Mouse (Mus musculus): Measurements from ENCODE around the gene Dnajc25.

The Dnajc25 gene

GRCm38 (mm10) chr4:59035786-59036350, 41.0 kb downstream of the Dnajc25 start:
- CTCF ChIA-PET = interaction anchor here in 3 of 4 experiments (0.6 to 2.4 kb wide), 14 partner anchors 11 to 621 kb away, joined by 3 to 17 read pairs (median 6); partner anchors contain the start of genes Ecpas (in 2 of the 3) and Gm20503 (in 1 of the 3)
- POLR2A ChIA-PET = interaction anchor here in 2 of 4 experiments (1.1 to 3.5 kb wide), 13 partner anchors 8 to 593 kb away, joined by 3 to 15 read pairs (median 5); partner anchors contain the start of genes Gm20503 (in 1 of the 2) and Ptgr1 (in 1 of the 2)

DNA sequence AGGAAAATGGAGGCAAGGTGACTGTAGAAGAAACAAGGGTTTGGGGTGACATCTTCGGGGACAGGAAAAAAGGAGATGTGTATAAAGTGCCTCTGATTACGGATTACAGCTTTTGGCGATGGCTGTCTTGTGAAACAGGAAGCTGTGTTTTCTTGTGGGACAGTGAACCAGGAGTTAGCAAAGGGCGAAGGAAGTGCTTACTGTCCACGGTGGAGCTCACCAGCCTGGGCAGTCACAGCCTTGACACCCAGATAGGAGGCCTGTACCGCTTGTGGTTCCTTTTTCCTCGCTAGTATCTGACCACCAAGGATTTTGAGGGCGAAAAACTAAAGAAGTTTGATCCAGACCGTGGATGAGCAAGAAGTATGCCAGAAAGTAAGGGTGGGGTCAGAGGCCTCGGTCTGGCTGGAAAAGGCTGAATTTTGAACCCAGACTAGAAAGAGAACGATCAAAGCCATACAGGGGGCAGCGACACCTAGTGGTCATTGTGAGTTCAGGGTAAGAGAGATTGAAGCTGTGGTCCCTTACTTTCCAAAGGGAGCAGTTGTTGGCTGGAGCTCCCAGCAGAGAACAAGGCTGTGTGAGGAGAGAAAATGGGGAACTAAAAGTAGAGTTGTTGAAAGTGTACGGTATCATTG, 41.7 kb downstream of the Dnajc25 start:
- ChIA-PET CTCF (interaction anchor here (0.5 to 2.4 kb wide), 33 partner anchors 9 to 621 kb away, joined by 3 to 17 read pairs (median 4); partner anchors contain the start of genes Ecpas (in 2 of the 4), Gm20503 (in 2 of the 4) and Ptgr1 (in 1 of the 4)), POLR2A (interaction anchor here in 3 of 4 experiments (0.6 to 3.5 kb wide), 12 partner anchors 9 to 594 kb away, joined by 3 to 21 read pairs (median 6); partner anchors contain the start of genes Ptgr1 (in 2 of the 3), Ecpas (in 1 of the 3) and Gm20503 (in 1 of the 3))

GRCm38 (mm10) chr4:59037525-59037924, 42.7 kb downstream of the Dnajc25 start:
- ChIA-PET CTCF (interaction anchor here (0.6 to 2.4 kb wide), 18 partner anchors 9 to 891 kb away, joined by 3 to 17 read pairs (median 4); partner anchors contain the start of gene Ptgr1 (in 1 of the 4)), POLR2A (interaction anchor here in 2 of 4 experiments (0.5 to 3.5 kb wide), 6 partner anchors 11 to 51 kb away, joined by 4 to 21 read pairs (median 6); partner anchors contain the start of gene Ptgr1 (in 1 of the 2))

DNA sequence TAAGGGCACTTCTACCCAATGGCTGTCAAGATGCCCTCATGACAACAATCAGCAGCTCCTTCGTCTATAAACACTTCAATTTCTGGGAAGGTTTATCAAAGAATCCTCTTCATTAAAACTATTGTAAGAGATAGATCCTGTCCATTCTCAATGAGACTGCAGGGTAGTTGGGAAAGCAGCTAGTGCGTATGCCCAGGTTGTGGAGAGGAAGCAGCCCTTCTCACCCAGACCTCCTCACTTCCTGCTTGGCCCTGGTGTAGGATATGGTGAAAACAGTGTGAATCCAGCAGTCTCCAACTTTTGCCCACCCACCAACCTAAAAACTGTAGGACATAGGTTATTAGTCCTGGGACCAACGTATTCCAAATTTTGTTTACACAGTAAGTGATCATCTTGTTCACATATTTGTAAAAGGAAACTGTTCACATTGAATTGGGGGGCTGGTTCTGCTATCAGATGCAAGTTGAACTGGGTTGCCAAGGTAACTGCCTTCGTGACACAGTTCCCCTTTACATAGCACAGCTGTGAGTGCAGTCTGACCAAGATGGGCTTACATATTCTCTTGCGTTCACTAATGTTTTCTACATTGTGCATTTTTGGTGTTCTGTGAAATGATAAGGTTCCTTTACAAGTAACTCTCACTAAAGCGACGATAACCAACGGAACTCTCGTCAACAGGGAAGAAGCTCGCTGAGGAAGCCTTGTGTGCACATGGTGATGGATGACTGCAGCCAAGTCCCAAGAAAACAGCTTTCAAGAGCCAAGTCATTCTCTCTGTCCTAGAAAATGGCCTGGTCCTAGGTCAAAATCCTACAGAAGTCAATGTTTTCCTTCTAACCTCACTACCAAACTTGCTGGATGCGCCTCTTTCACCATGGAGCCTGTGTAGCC, 45.8 kb downstream of the Dnajc25 start:
- ChIA-PET POLR2A (interaction anchor here in 2 of 4 experiments (0.6 to 1.2 kb wide), 2 partner anchors 21 to 681 kb away, joined by 3 read pairs; no protein-coding TSS in a partner anchor), CTCF (no interaction called here)

DNA sequence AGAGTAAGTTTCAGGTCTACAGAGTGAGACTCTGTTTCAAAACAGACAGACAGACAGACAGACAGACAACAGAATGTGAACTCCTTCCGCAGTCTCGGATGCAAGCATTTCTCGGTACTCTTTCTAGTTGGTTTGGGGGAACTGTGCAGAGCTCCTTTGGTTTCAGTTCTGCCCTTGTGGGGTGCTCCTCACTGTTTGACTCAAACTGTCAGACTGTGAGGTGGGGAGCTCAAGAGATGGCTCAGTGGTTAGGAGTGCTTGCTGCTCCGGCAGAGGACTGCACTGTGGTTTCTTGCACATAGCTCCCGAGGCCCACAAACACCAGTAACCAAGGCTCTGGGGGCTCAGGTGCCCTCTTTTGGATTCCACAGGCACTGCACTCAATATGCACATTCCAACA, 48.2 kb downstream of the Dnajc25 start:
- ChIA-PET POLR2A (interaction anchor here in 1 of 4 experiments (1.0 kb wide), 1 partner anchor 8 kb away, joined by 3 read pairs; the partner anchor contains the start of gene Gng10), CTCF (interaction anchor here in 1 of 4 experiments (0.7 kb wide), 1 partner anchor 90 kb away, joined by 3 read pairs; no protein-coding TSS in a partner anchor)

GRCm38 (mm10) chr4:59043891-59044290, 49.0 kb downstream of the Dnajc25 start:
- ChIA-PET POLR2A (no interaction called here), CTCF (no interaction called here)

- ChIA-PET CTCF (interaction anchor here (0.5 to 2.9 kb wide), 8 partner anchors 10 to 762 kb away, joined by 3 to 17 read pairs (median 6); partner anchors contain the start of genes Gng10 (in 1 of the 4) and Musk (in 1 of the 4)), POLR2A (interaction anchor here in 3 of 4 experiments (0.6 to 4.0 kb wide), 9 partner anchors 9 to 176 kb away, joined by 3 to 21 read pairs (median 4); partner anchors contain the start of gene Gng10 (in 2 of the 3))
These were observed 52.4 kb downstream of the Dnajc25 start for GRCm38 (mm10) chr4:59047222-59047621.

DNA sequence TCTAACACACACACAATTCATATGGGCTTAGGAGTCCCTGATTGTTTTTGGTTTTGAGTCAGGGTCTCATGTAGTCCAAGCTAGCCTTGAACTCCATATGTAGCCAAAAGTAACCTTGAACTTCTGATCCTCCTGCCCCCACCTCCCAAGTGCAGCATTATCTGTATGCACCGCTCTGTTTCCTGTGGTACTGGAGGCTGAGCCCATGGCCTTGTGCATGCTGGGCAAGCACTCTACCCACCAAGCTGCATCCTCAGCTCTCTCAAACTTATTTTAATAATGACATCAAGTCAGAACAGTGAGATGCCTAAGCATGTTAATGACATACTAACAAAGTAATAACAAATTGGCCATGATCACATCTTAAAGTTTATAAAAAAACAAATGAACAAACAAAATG, 56.2 kb downstream of the Dnajc25 start:
- POLR2A ChIA-PET = no interaction called here
- CTCF ChIA-PET = no interaction called here

DNA sequence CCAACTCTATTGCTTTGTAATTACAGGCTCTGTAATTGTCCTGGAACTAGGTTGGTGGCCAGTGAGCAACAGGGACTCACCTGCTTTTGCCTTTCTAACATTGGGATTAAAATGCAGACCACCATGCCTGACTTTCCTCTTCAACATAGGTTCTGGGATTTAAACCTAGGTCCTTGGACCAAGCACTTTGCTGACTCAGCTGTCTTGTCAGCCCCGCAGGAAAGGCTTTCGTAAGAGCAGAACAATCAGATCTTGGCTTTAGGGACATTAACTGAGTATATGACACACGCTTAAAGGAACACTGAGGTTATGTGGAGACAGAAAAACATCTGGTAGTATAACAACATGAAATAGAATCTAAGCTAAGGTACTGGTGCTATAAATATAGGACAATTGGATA, 63.1 kb downstream of the Dnajc25 start:
- CTCF ChIA-PET = no interaction called here
- POLR2A ChIA-PET = interaction anchor here in 1 of 4 experiments (1.0 to 2.0 kb wide), 3 partner anchors 10 to 146 kb away, joined by 3 to 5 read pairs (median 4); no protein-coding TSS in a partner anchor

GRCm38 (mm10) chr4:59062526-59062925, 67.7 kb downstream of the Dnajc25 start:
- ChIA-PET POLR2A (interaction anchor here (0.6 to 1.6 kb wide), 9 partner anchors 10 to 245 kb away, joined by 3 to 8 read pairs (median 5); no protein-coding TSS in a partner anchor), CTCF (interaction anchor here in 3 of 4 experiments (0.6 to 1.2 kb wide), 7 partner anchors 16 to 63 kb away, joined by 3 to 6 read pairs (median 3); no protein-coding TSS in a partner anchor)

GRCm38 (mm10) chr4:59069276-59069675, 74.4 kb downstream of the Dnajc25 start:
- ChIA-PET CTCF (no interaction called here), POLR2A (interaction anchor here in 1 of 4 experiments (1.0 kb wide), 1 partner anchor 126 kb away, joined by 3 read pairs; no protein-coding TSS in a partner anchor)

Data from embryonic stem cell, embryonic (primary cell).